Mouse (Mus musculus): ENCODE results near the gene Ccdc141. TPM values are rescaled to one million over a fixed set of nuclear protein-coding genes. Genes with fewer than 3 reads are reported as not detected.

Gene Ccdc141
- polyA plus RNA-seq, 1 experiment from 2014 or later = 5.4 TPM

DNA sequence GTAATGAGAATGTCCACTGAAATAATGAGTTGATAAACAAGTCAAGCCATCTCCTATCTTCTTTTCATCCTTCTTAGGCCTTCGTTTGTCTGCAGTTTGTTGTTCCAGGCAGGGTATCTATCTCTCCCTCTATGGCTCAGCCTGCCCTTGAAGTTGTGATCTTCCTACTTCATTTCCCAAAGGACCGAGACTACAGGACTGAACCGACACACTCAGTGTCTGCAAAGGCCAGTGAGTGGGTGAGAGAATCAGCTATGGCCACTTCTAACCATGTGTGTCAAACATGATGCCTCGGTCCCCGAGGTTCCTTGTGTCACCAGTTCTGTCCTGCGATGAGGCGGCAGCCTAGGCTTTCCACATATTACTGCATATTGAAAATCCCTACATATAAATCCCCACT lies 19.2 kb upstream of the Ccdc141 start:
- ATAC-seq = no peak
- 94% methylated on average over 7 of the region's 7 CpGs for WGBS

GRCm38 (mm10) chr2:77187501-77187900 lies 17.1 kb upstream of the Ccdc141 start:
- Histone ChIP-seq H3K4me1 (replicated peaks) (no peaks in the 10 kb centered on the region), H3K4me3 (replicated peaks) (no peak overlapping the region), H3K36me3 (peaks cover 71% of the 10 kb centered on the region), H3K4me2 (replicated peaks) (no peak overlapping the region), H3K27ac (no peak overlapping the region), H3K9me3 (no peaks in the 10 kb centered on the region), H3K27me3 (no peaks in the 10 kb centered on the region), H3K9ac (replicated peaks) (no peak overlapping the region)
- no peak for ATAC-seq
- 98% methylated on average over 3 of the region's 3 CpGs for WGBS

More for the DNA sequence above, 19.2 kb upstream of the Ccdc141 start:
- H3K4me3 ChIP-seq (replicated peaks) = no peak overlapping the region
- H3K27ac ChIP-seq = no peak overlapping the region
- H3K27me3 ChIP-seq = no peaks in the 10 kb centered on the region
- peaks cover 75% of the 10 kb centered on the region for H3K36me3 ChIP-seq
- no peak overlapping the region for H3K4me2 ChIP-seq (replicated peaks)
- no peaks in the 10 kb centered on the region for H3K4me1 ChIP-seq (replicated peaks)
- H3K9ac ChIP-seq (replicated peaks) = no peak overlapping the region
- H3K9me3 ChIP-seq = no peaks in the 10 kb centered on the region

GRCm38 (mm10) chr2:77186912-77187311 lies 16.5 kb upstream of the Ccdc141 start:
- no peak for ATAC-seq
- no peak overlapping the region for H3K9ac ChIP-seq (replicated peaks)
- no peaks in the 10 kb centered on the region for H3K27me3 ChIP-seq
- H3K4me1 ChIP-seq (replicated peaks) = no peaks in the 10 kb centered on the region
- no peak overlapping the region for H3K27ac ChIP-seq
- 56% methylated on average over 8 of the region's 8 CpGs for WGBS
- peaks cover 65% of the 10 kb centered on the region for H3K36me3 ChIP-seq
- H3K9me3 ChIP-seq = no peaks in the 10 kb centered on the region
- no peak overlapping the region for H3K4me3 ChIP-seq (replicated peaks)
- no peak overlapping the region for H3K4me2 ChIP-seq (replicated peaks)

DNA sequence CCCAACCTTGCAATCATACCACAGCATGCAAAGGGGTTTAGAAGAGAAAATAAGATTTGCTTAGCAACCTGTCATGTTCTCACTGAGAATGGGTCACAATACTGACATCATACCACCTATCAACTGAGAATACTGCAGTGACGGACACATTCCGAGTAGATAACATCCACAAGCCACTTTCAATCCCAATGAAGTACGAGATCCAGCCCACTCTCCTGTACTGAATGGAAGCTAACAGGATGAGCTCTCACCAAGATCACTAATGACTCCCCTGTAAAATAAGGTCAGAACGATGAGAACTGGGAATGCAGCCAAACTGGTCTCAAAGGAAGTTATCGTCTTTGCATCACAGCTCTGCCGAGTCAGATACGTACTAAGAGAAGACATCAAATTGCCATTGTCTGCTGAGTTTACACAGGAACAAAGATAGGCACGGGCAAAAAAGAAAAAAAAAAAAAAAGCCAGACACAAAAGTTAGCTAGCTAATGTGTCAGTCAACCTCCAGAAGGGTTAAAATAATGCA lies 13.7 kb upstream of the Ccdc141 start:
- 65% methylated on average over 8 of the region's 8 CpGs for WGBS
- Histone ChIP-seq H3K4me1 (replicated peaks) (no peaks in the 10 kb centered on the region), H3K36me3 (peaks cover 42% of the 10 kb centered on the region), H3K9ac (replicated peaks) (no peak overlapping the region), H3K4me3 (replicated peaks) (no peak overlapping the region), H3K27me3 (no peaks in the 10 kb centered on the region), H3K9me3 (no peaks in the 10 kb centered on the region), H3K4me2 (replicated peaks) (no peak overlapping the region), H3K27ac (no peak overlapping the region)
- no peak for ATAC-seq

GRCm38 (mm10) chr2:77183646-77184045 lies 13.2 kb upstream of the Ccdc141 start:
- H3K4me1 ChIP-seq (replicated peaks) = no peaks in the 10 kb centered on the region
- H3K27me3 ChIP-seq = no peaks in the 10 kb centered on the region
- peaks cover 38% of the 10 kb centered on the region for H3K36me3 ChIP-seq
- no peaks in the 10 kb centered on the region for H3K9me3 ChIP-seq
- ATAC-seq = no peak
- H3K4me3 ChIP-seq (replicated peaks) = no peak overlapping the region
- WGBS = 97% methylated on average over 2 of the region's 2 CpGs
- H3K27ac ChIP-seq = no peak overlapping the region
- no peak overlapping the region for H3K4me2 ChIP-seq (replicated peaks)
- no peak overlapping the region for H3K9ac ChIP-seq (replicated peaks)

GRCm38 (mm10) chr2:77182996-77183380 lies 12.6 kb upstream of the Ccdc141 start:
- Histone ChIP-seq H3K36me3 (peaks cover 33% of the 10 kb centered on the region), H3K27me3 (no peaks in the 10 kb centered on the region), H3K9me3 (no peaks in the 10 kb centered on the region), H3K9ac (replicated peaks) (no peak overlapping the region), H3K27ac (no peak overlapping the region), H3K4me1 (replicated peaks) (no peaks in the 10 kb centered on the region), H3K4me3 (replicated peaks) (no peak overlapping the region), H3K4me2 (replicated peaks) (no peak overlapping the region)
- WGBS = 74% methylated on average over 6 of the region's 6 CpGs
- ATAC-seq = no peak

- WGBS = 86% methylated on average over 4 of the region's 4 CpGs
- H3K4me2 ChIP-seq (replicated peaks) = no peak overlapping the region
- no peaks in the 10 kb centered on the region for H3K27me3 ChIP-seq
- H3K9me3 ChIP-seq = no peaks in the 10 kb centered on the region
- no peaks in the 10 kb centered on the region for H3K4me1 ChIP-seq (replicated peaks)
- H3K9ac ChIP-seq (replicated peaks) = no peak overlapping the region
- H3K4me3 ChIP-seq (replicated peaks) = no peak overlapping the region
- no peak for ATAC-seq
- H3K27ac ChIP-seq = no peak overlapping the region
- H3K36me3 ChIP-seq = peaks cover 27% of the 10 kb centered on the region
Observed at GRCm38 (mm10) chr2:77182271-77182995, 12.0 kb upstream of the Ccdc141 start.

- H3K27ac ChIP-seq = no peak overlapping the region
- peaks cover 8% of the 10 kb centered on the region; the same call in 1 of the 2 replicates for H3K4me1 ChIP-seq (replicated peaks)
- no peak for ATAC-seq
- H3K9me3 ChIP-seq = no peaks in the 10 kb centered on the region
- H3K4me3 ChIP-seq (replicated peaks) = no peak overlapping the region
- no peaks in the 10 kb centered on the region for H3K27me3 ChIP-seq
- no peak overlapping the region for H3K9ac ChIP-seq (replicated peaks)
- no peak overlapping the region for H3K4me2 ChIP-seq (replicated peaks)
- H3K36me3 ChIP-seq = no peaks in the 10 kb centered on the region
- WGBS = 93% methylated on average over 2 of the region's 2 CpGs
Observed at GRCm38 (mm10) chr2:77177472-77177871, 7.0 kb upstream of the Ccdc141 start.

- WGBS = 70% methylated on average over 10 of the region's 10 CpGs
- Histone ChIP-seq H3K27ac (no peak overlapping the region), H3K9me3 (no peaks in the 10 kb centered on the region), H3K4me1 (replicated peaks) (peaks cover 19% of the 10 kb centered on the region), H3K36me3 (no peaks in the 10 kb centered on the region), H3K4me3 (replicated peaks) (no peak overlapping the region), H3K27me3 (no peaks in the 10 kb centered on the region), H3K9ac (replicated peaks) (no peak overlapping the region), H3K4me2 (replicated peaks) (no peak overlapping the region)
- ATAC-seq = no peak
Observed at GRCm38 (mm10) chr2:77176413-77176812, 6.0 kb upstream of the Ccdc141 start.

GRCm38 (mm10) chr2:77175411-77175810 lies 5.0 kb upstream of the Ccdc141 start:
- ATAC-seq = no peak

GRCm38 (mm10) chr2:77174313-77174712 lies 3.9 kb upstream of the Ccdc141 start:
- WGBS = 53% methylated on average over 2 of the region's 2 CpGs
- Histone ChIP-seq H3K27me3 (no peaks in the 10 kb centered on the region), H3K9ac (replicated peaks) (no peak overlapping the region), H3K9me3 (no peaks in the 10 kb centered on the region), H3K36me3 (no peaks in the 10 kb centered on the region), H3K4me3 (replicated peaks) (no peak overlapping the region), H3K4me2 (replicated peaks) (no peak overlapping the region), H3K27ac (no peak overlapping the region), H3K4me1 (replicated peaks) (peaks cover 36% of the 10 kb centered on the region)
- ATAC-seq = no peak

More at GRCm38 (mm10) chr2:77175411-77175810, 5.0 kb upstream of the Ccdc141 start:
- Histone ChIP-seq H3K36me3 (no peaks in the 10 kb centered on the region), H3K27ac (no peak overlapping the region), H3K4me1 (replicated peaks) (peaks cover 29% of the 10 kb centered on the region), H3K9ac (replicated peaks) (no peak overlapping the region), H3K4me2 (replicated peaks) (no peak overlapping the region), H3K4me3 (replicated peaks) (no peak overlapping the region), H3K9me3 (no peaks in the 10 kb centered on the region), H3K27me3 (no peaks in the 10 kb centered on the region)
- WGBS = 68% methylated on average over 7 of the region's 7 CpGs

DNA sequence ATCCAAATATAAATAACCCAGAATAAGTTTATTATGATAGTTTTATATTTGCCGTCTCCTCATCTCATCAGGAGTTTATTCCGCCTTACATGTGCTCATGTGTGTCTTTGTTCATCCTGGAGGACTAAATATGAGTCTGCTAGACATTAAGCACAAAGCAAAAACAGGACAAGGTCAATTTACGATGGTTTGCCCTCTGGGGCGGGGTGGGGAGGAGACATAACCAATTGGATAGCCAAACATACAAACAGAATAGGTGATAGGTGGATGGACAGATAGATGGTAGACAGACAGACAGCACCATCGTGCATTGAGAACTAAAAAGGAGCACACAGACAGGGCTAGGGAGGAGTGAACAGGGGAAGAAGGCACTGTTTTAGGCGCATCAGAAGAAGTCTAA lies 3.4 kb upstream of the Ccdc141 start:
- H3K27ac ChIP-seq = no peak overlapping the region
- WGBS = 92% methylated on average over 6 of the region's 6 CpGs

GRCm38 (mm10) chr2:77173366-77173765 lies 2.9 kb upstream of the Ccdc141 start:
- Histone ChIP-seq H3K36me3 (no peaks in the 10 kb centered on the region), H3K9ac (replicated peaks) (no peak overlapping the region), H3K27ac (no peak overlapping the region), H3K27me3 (peaks cover 8% of the 10 kb centered on the region; the same call in 1 of the 2 replicates), H3K4me2 (replicated peaks) (no peak overlapping the region), H3K4me3 (replicated peaks) (no peak overlapping the region), H3K4me1 (replicated peaks) (peaks cover 36% of the 10 kb centered on the region), H3K9me3 (no peaks in the 10 kb centered on the region)
- WGBS = 52% methylated on average over 6 of the region's 6 CpGs
- no peak for ATAC-seq

More for the DNA sequence above, 3.4 kb upstream of the Ccdc141 start:
- Histone ChIP-seq H3K4me1 (replicated peaks) (peaks cover 36% of the 10 kb centered on the region), H3K36me3 (no peaks in the 10 kb centered on the region), H3K9ac (replicated peaks) (no peak overlapping the region), H3K4me2 (replicated peaks) (no peak overlapping the region), H3K4me3 (replicated peaks) (no peak overlapping the region), H3K27me3 (peaks cover 4% of the 10 kb centered on the region; the same call in 1 of the 2 replicates), H3K9me3 (no peaks in the 10 kb centered on the region)
- no peak for ATAC-seq
